8 mouse cellular contexts compared by ENCODE assay signal in genomic region chr2:57453896-57454679, GRCm38 (mm10).
A peak's percentile ranks its signal among the peaks of the same experiment; 100 is the strongest.
DNase-seq lines count a peak whose midpoint lies in the region; ATAC-seq and TF ChIP-seq lines count a peak whose summit lies in the region.
"Had no signal": no experiment of that assay in that cellular context is flagged by ENCODE, and none has a peak within 500 bp of the region (broad histone marks: within the 10 kb centered on the region; RNA-seq: fewer than 3 reads in every experiment).

No protein-coding gene starts in this region.

- no peak overlapping the region; the same call in 1 of the 2 replicates for H3K27ac ChIP-seq in embryonic facial prominence, embryonic 14.5 days (replicated peaks; ENCODE audit: low read depth, low read length)
- peak overlapping the region; percentile 43; the same call in 1 of the 2 replicates for H3K27ac ChIP-seq in kidney, embryonic 16.5 days (ENCODE audit: low read length)
- H3K27ac ChIP-seq in hindbrain, embryonic 11.5 days (ENCODE audit: low read depth, low read length) = no peak overlapping the region

- H3K9ac ChIP-seq in embryonic facial prominence, embryonic 14.5 days (ENCODE audit: low read depth, low read length) = no peak overlapping the region
- H3K9ac ChIP-seq in kidney, embryonic 16.5 days (replicated peaks; ENCODE audit: low read length) = no peak overlapping the region
- no peak overlapping the region for H3K9ac ChIP-seq in hindbrain, embryonic 11.5 days (ENCODE audit: low read depth, low read length)

- no peaks in the 10 kb centered on the region for H3K4me1 ChIP-seq in lung, adult 2 months (ENCODE audit: control insufficient read depth, insufficient read depth, low read length)
- H3K4me1 ChIP-seq in embryonic facial prominence, embryonic 14.5 days (ENCODE audit: control insufficient read depth, insufficient read depth, low read length) = no peaks in the 10 kb centered on the region
- no peaks in the 10 kb centered on the region for H3K4me1 ChIP-seq in kidney, embryonic 16.5 days (ENCODE audit: insufficient read depth, low read length)
- H3K4me1 ChIP-seq in hindbrain, embryonic 11.5 days (replicated peaks; ENCODE audit: control insufficient read depth, insufficient read depth, low read length) = no peaks in the 10 kb centered on the region

- no peaks in the 10 kb centered on the region for H3K36me3 ChIP-seq in embryonic facial prominence, embryonic 14.5 days (ENCODE audit: control insufficient read depth, insufficient read depth, low read length)
- H3K36me3 ChIP-seq in kidney, embryonic 16.5 days (ENCODE audit: insufficient read depth, low read length) = no peaks in the 10 kb centered on the region
- no peaks in the 10 kb centered on the region for H3K36me3 ChIP-seq in hindbrain, embryonic 11.5 days (ENCODE audit: control insufficient read depth, insufficient read depth, low read length)
- H3K36me3 ChIP-seq: G1E had no signal

- no peaks in the 10 kb centered on the region for H3K27me3 ChIP-seq in embryonic facial prominence, embryonic 14.5 days (replicated peaks; ENCODE audit: control insufficient read depth, insufficient read depth, low read length)
- no peaks in the 10 kb centered on the region for H3K27me3 ChIP-seq in kidney, embryonic 16.5 days (ENCODE audit: insufficient read depth, low read length)
- no peaks in the 10 kb centered on the region for H3K27me3 ChIP-seq in hindbrain, embryonic 11.5 days (ENCODE audit: control insufficient read depth, insufficient read depth, low read length)

- 64% methylated on average over 5 of the region's 5 CpGs for WGBS in lung, adult 2 months
- 69% methylated on average over 5 of the region's 5 CpGs for WGBS in embryonic facial prominence, embryonic 14.5 days
- WGBS in kidney, embryonic 16.5 days = 76% methylated on average over 5 of the region's 5 CpGs
- whole genome bisulfite sequencing in hindbrain, embryonic 11.5 days = 93% methylated on average over 5 of the region's 5 CpGs

- no peak overlapping the region for H3K4me3 ChIP-seq in lung, adult 2 months (replicated peaks; ENCODE audit: extremely low read depth, low read depth, low read length)
- no peak overlapping the region for H3K4me3 ChIP-seq in embryonic facial prominence, embryonic 14.5 days (ENCODE audit: low read depth, low read length)
- no peak overlapping the region for H3K4me3 ChIP-seq in kidney, embryonic 16.5 days (ENCODE audit: low read length)
- H3K4me3 ChIP-seq in hindbrain, embryonic 11.5 days (ENCODE audit: low read depth, low read length) = no peak overlapping the region

- peak; percentile 10 for DNase-seq in lung, adult 2 months
- DNase-seq in lung, postnatal 4 days = no peak
- peak; percentile 76 for DNase-seq in embryonic facial prominence, embryonic 14.5 days (ENCODE audit: low spot score)
- DNase-seq in urinary bladder, postnatal 14 days (ENCODE audit: low spot score) = peak; percentile 6
- no peak for DNase-seq in frontal cortex, postnatal 36 days (ENCODE audit: low spot score in 2 of 2)
- DNase-seq in hindbrain, embryonic 11.5 days (ENCODE audit: low spot score) = no peak

- TF ChIP-seq POLR2A in lung, adult 2 months (IDR thresholded peaks at IDR 0.05; ENCODE audit: borderline replicate concordance, extremely low read depth, low read depth, low read length) = no peak

- no peaks in the 10 kb centered on the region for H3K9me3 ChIP-seq in embryonic facial prominence, embryonic 14.5 days (ENCODE audit: control insufficient read depth, low read length)
- no peaks in the 10 kb centered on the region for H3K9me3 ChIP-seq in kidney, embryonic 16.5 days (ENCODE audit: low read length)
- H3K9me3 ChIP-seq in hindbrain, embryonic 11.5 days (ENCODE audit: control insufficient read depth, low read length) = no peaks in the 10 kb centered on the region
- H3K9me3 ChIP-seq: G1E had no signal

- H3K4me2 ChIP-seq in embryonic facial prominence, embryonic 14.5 days (ENCODE audit: low read depth, low read length) = no peak overlapping the region
- H3K4me2 ChIP-seq in kidney, embryonic 16.5 days (replicated peaks; ENCODE audit: low read depth, low read length) = no peak overlapping the region
- no peak overlapping the region for H3K4me2 ChIP-seq in hindbrain, embryonic 11.5 days (replicated peaks; ENCODE audit: low read depth, low read length)

- ATAC-seq in embryonic facial prominence, embryonic 14.5 days (ENCODE audit: low read depth) = peak; percentile 86
- peak; percentile 70; the same call in 1 of the 2 replicates for ATAC-seq in kidney, embryonic 16.5 days (ENCODE audit: low FRiP score, low TSS enrichment)
- no peak for ATAC-seq in hindbrain, embryonic 11.5 days (ENCODE audit: low FRiP score)

- no peak for TF ChIP-seq CTCF in lung, adult 2 months (IDR thresholded peaks at IDR 0.05; ENCODE audit: insufficient read depth, low read length)

Comparison
In these comparisons a context has a peak if more than half of its experiments do, and no peak if none do; other contexts are left out.
1. DNase-seq: peak in lung, adult 2 months (single experiment), embryonic facial prominence, embryonic 14.5 days (single experiment) and urinary bladder, postnatal 14 days (single experiment); none in lung, postnatal 4 days (0 of 2), frontal cortex, postnatal 36 days (0 of 2) and hindbrain, embryonic 11.5 days (single experiment).